Mouse (Mus musculus): ENCODE measurements around the gene Cib4.
A peak's percentile ranks its signal among the peaks of the same experiment; 100 is the strongest.

Cib4 gene

DNA sequence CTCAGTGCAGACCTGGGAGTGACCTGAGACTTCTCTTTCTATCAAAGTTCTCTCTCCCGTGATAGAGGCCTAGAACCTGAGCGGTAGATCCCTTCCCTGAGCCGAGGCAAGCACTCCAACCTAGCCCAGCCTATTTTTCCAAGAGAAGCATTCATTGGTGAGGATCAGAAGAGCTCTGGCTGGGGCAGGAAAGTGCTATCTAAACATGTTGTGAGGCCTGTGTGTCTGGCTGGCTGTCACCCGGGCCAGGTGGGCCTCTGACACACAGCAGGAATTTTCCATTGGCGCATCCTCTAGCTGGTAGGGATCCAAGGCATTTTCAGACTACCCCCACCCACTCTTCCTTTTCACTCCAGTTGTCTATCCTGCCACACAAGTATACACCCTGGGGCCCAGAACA, 26.2 kb upstream of the Cib4 start:
- DNase-seq (ENCODE audit: low spot score in 2 of 2): no peak

DNA sequence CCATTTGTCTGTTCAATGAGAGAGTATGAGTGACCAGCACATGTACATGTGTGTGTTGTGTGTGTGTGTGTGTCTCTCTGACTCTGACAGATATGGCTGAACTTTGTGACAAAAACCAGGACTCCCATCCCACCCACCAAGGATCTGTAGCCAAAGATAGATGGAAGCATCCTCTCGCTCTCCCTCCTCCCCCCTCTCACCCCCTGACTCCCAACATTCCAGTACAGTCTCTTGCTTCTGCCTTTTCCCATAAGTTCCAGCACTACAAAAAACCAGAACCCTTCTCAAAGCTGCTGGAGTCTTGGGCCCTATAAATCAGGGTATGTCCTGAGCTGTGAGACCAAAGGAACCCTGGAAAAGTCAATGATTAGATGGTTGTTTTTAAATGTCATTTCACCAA, 22.8 kb upstream of the Cib4 start:
- no peak for DNase-seq (ENCODE audit: low spot score in 2 of 2)

DNA sequence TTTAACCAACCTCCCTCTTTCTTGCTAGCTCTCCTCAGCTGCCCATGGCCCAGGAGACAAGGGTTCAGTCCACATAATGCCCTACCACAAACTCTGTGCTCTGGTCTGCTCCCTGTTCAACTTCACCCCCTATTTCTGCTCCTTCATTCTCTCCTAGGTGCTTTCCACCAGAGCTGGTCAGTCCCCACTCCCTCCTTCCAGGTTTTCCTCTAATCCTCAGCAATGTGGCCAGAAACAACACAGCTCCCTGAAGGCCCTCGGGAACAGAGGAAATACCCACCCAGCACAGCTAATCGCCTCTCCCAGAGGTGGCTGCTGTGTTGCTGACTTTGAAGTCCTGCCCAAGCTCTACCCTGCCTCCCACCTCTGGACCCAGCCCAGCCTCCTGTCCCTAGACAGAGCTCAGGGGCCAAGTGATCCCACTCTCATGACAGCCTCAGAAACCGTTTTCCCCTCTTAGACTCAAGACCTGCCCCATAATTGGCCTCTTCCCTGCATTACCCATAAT, 14.4 kb upstream of the Cib4 start:
- no peak for DNase-seq (ENCODE audit: low spot score in 2 of 2)

DNA sequence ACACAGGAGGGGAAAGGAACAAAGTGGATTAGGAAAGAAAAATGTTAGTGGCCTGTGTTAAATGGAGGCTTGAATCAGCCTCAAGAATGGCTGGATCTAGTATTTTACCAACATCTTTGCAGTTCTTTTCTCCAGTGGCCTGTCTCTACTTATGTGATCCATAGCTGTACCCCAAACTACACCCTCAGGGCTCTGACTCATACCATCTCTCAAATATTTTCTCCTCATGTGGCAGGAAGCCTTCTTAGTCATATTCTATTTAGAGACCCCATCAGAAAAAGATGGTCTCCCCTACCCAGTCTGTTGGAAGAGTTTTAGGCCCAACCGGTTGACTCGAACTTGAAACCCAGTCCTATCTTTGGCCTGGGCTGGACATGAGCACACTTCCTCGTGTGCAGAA, 13.8 kb upstream of the Cib4 start:
- DNase-seq (ENCODE audit: low spot score in 2 of 2): no peak

DNA sequence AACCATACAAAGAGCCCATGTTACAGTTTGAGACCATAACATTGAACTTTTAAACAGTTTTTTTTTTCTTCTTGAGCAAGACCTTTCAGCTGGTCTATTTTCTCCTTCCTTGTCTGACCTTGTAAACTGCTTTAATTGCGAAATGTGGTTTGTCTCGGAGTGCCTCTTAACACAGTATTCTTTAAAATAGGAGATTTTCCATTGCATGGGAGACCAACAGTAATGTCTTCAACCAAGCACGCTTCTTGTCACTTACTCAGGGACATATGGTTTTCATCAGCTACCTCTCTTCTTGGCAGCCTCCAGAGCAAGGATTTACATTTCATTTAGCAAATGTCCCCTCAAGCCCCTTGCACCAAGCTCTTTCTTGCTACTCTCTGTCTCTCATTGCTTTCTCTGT, 10.6 kb upstream of the Cib4 start:
- no peak for DNase-seq (ENCODE audit: low spot score in 2 of 2)

DNA sequence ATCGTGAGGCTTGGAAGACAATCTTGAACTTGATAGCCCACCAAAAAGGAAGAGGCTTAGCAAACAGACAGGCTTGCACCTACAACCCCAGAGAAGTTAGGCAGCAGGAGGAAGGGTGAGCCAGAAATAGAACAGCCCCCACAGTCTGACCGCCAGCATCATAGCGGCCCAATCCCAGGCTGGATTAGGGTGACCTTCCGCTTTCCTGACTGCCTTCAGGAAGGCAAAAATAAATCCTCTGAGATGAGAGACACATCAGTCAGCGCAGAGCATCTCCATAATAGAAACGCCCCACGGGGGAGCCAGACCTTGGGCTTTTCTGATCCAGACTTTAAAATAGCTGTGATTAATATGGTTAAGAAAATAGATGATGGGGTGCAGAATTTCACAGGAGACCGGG, 9.3 kb upstream of the Cib4 start:
- no peak for DNase-seq (ENCODE audit: low spot score in 2 of 2)

DNA sequence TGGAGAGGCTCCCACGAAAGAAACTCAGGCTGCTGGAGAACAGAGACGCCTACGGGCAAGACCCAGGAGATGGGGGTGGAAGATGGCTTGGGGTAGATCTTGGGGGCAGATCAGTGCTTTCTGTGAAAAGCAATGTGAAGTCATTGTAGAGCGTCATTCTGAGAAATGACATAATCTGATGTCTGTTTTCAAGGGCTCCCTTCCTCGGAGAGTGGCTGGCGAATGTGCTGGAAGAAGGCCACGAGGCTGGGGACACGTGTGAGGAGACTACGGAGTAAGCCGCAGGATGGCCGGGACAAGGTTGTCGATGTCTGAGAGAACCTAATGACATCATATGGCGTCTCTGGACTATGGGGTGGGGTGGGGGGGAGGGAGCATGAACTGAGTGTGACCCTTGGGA, 8.3 kb upstream of the Cib4 start:
- DNase-seq (ENCODE audit: low spot score in 2 of 2): no peak

DNA sequence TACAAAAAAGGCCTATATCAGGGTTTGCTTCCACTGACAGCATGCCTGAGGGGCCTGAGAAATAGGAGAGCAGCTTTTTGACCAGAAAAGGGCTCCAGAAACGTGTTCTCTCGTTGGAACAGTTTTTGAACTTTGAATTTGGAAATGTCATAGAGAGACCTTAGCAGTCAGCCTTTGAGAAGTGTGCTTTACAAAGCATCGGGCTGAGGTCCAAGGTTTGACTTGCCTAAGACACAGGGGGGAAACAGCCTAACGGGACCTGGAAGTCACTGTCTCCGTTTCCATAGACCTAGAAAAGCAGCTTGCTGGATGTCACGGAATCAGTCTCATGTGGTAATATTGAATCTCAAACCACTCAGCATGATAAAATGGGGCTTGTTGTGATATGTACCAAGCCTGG, 6.4 kb upstream of the Cib4 start:
- no peak for DNase-seq (ENCODE audit: low spot score in 2 of 2)

DNA sequence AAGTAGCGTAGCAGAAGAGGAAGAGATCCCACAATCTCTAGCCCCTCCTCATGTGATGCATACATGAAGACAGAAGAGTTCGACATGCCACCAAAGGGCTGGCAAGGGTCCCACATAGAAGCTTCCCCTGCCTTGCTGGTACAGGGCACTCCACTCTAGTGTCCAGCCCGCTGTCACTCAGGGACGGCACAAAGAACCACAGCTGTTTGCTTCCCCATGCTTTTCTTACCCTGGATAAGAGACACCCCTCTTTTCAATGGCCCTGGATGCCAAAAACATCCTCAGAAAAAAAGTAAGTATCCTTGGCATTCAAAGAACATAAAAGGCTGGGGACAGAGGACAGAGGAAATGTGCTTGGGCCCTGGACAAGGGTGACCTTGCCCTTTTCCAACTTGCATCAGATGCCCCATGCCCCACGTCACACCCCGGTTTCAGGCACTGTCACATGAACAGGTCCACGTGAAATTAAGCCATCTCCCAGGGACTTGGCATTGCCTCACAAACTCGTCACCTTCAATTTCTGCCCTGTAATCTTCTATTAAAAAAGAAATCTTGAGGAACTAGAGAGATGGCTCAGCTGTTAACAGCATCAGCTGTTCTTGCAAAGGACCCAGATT, 5.5 kb upstream of the Cib4 start:
- no peak for DNase-seq (ENCODE audit: low spot score in 2 of 2)

DNA sequence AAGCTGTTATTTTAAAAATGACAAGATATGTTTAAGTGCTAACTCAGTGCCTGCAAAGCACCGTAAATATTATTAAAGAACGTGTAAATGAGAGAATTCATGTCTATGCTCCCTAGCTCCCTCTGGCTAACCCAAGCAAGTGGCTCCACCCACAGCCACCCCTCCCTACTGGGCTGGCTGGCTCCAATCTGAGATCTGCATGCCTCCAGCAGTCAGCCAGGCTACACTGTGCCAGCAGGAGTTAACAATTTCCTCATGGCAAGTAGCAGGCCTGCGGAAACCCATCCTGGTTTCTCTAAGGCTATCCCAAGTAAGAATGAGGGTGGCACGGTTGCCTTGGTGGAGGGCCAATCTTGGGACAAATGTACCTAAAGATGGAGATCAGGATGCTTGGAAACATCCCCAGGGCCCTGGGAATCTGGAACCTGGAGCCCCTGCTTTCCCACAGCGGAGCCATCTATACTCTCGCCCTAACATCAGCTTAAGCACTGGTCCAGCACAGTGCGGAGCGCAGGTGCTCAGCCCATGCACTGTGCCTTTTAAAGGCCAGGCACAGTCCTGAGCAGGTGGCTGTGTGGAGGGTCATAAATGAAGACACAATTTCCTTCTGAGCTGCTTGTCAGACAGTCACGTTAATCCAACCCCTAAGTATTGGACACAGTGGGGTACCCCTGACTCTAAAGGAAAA, 4.8 kb upstream of the Cib4 start:
- peak in 1 of 2 experiments; percentile 10 for DNase-seq (ENCODE audit: low spot score in 2 of 2)

DNA sequence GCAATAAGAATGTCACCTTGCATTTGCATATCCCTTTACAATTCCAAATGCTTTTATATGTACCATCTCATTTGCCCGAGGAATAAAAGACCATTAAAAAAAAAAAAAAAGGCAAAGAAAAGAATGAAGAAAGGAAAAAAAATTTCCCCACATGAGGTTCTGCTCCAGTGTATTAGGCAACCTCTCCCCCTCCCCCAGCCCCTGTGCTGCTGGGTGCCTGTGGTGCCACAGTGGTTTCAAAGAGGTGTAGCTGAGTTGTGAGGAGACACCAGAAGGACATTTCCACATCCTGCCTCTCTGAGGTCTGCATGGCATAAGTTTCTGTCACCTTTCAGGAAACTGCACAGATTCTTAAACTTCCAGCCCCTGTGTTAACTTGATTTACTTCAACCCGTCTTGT, 3.0 kb upstream of the Cib4 start:
- DNase-seq (ENCODE audit: low spot score in 2 of 2): no peak

DNA sequence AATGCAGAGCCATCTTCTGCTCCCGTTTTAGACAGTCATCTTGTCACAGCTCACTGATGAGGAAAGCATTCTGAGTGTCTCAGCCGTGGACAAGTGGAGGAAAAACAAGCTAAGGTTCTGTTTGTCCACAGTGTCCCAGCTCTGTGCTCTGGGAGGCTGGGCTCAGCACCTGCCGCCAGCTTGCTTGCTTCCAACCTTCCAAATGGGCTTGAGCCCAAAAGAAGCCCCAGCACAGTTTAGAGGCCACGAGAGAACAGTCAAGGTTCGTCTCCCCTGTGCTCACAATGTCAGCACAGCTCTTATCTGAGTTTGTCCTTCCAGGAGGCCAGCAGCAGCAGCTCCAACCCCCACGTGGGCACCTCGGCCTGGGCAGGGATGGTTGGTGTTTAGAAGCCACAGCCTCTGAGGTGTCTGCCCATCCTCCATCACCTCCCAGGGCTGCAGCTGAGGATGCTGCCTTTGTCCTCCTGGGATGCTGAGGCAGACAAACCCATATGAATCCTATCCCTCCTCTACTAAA, 9.5 kb downstream of the Cib4 start:
- no peak for DNase-seq (ENCODE audit: low spot score in 2 of 2)

DNA sequence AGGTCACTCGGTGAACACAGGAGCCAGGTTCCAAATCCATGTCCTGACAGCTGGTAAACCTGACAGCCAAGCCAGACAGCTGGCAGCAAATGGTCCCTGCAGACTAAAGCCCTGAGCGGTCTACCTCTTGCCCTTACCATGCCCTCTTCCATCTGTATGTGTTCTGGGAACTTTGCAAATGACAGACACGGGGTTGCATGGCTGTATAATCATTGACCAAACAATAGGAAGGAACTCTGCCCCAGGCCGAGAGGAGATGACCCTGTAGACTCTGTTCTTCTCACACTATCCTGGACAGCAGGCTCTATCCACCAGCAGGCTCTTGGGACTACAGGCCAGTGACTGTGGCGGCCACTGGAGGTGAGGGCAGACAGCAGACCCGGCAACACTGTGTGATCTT, 11.0 kb downstream of the Cib4 start:
- DNase-seq (ENCODE audit: low spot score in 2 of 2): no peak

DNA sequence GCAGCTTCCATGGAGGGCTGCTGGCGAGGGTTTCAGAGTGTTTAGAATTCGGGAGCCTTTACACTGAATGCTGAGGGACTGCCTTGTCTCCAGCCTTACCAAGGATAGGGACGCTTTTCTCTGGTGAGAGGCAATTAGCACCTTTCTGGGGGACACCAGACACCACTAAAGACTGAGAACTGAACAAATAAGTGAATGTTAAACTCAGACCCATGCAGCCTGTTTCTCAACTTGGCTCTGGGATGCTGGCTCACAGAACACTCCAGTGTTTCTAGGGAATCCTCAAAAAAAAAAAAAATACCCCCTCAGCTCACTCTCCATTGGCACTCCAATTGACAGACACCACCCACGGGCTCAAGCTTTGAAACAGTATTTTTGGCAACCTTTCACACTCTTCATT, 16.7 kb downstream of the Cib4 start:
- no peak for DNase-seq (ENCODE audit: low spot score in 2 of 2)

DNA sequence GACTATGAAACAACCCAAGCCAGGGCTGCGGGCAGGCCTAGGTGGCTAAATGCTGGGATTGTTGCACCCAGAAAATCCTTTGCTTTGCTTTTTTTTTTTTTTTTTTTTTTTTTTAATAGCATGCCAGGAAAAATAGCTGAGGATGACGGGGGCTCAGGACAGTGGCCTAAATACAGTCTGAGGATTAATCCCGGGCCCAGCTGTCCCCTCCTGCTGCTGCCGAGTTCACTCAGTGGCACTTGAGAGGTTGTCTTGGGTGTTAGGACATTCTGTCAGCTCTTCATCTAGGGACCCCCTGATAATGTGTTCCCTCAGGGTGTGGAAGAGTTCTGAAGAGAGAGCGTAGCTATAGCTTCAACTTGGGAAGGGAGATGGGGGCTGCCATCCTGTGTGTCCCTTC, 18.5 kb downstream of the Cib4 start:
- DNase-seq (ENCODE audit: low spot score in 2 of 2): no peak

DNA sequence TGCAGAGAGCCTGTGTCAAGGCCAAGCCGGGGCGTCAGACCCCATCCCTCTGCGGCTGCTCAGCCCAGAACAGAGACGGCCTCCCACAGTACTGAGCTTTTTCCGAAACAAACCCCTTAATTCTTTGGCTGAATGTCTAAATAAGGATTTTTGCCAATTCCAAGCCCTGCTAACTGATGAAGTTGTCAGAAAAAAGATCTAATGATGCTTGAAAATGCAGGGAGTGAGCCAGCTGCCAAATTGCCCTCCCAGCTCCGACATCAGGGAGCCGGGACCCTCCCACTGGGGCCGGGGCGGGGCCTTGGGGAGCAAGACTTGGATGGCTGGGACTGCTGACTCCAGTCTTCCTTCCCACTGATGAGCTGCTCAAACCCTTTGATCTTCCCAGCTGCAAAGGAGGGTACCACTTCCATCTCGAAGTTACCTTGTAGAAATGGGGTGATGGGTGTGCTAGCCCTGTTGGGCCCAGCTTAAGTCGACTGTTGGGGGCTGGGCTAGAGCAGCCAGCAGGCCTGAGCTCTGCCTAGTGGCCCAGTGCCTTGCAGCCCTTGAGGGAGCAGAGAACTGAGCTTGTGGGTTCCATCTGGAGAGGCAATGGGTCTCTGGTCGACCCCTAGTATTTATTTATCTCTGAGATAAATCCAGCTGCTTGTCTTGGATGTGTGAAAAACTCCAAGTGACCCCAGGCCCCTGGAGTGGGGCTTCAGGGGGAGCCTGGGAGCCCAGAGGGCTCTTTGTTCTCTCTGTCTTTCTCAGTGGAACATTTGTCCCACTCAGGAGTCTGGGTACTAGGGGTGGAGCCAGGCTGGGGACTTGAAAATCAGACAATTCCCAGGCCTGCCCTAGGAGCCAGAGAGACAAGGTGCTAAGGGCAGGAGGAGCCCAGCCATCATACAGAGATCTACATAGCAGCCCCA, 19.5 kb downstream of the Cib4 start:
- no peak for DNase-seq (ENCODE audit: low spot score in 2 of 2)

DNA sequence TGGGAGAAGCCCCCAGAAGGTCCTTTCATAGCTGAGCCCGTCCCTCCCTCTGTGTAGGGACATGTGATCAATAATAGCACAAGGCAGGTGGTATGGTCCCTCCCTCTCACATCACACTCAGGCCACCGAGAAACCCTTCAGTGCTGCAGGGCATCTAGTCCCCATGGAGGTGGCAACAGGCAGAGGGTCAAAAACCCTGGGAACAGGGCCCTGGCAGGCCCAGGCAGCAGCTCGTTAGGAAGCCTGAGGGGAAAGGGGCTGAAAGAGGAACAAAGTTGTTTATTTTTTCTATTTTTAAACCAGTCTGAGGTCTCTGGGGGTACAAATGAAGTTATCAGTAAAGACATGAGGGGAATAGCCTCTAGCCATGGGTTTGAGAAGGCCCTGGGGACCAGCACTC, 21.4 kb downstream of the Cib4 start:
- DNase-seq (ENCODE audit: low spot score in 2 of 2): no peak

DNA sequence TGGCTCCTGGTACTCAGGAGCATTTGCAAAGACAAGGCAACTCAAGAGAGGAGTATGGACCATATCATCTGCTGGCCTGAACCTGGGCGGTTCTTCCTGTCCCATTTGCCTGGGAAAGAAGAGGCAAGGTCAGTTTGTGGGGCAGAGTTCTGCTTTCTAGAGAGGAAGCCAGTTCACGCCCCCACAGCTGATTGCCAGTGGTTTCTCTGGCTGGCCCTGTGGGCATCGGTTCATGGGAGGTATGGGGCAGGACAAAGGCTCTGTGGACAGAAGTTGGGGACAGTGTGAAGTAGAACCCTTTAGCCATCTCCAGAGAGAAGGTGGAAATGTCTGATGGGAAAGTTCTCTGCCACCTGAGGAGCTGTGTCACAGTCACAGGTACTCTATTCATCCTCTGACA, 22.5 kb downstream of the Cib4 start:
- DNase-seq (ENCODE audit: low spot score in 2 of 2): no peak

DNA sequence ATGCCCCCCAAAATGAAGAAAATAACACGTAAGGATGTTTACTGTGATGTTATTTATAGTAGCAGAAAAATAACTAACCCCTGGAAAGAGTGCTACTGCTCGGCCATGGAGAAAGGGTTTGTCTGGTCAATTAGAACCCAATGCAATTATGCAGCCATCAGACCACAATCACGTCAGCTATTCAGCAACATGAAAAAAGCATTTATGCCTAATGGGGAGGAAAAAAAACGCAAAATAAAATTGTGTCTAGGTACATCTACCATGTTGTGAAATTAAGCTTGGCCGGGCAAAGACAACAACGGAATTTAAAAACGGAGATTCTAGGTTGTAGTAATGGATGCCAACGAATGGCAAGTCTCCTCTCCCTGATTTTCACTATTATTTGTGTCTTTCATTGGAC, 23.2 kb downstream of the Cib4 start:
- no peak for DNase-seq (ENCODE audit: low spot score in 2 of 2)

DNA sequence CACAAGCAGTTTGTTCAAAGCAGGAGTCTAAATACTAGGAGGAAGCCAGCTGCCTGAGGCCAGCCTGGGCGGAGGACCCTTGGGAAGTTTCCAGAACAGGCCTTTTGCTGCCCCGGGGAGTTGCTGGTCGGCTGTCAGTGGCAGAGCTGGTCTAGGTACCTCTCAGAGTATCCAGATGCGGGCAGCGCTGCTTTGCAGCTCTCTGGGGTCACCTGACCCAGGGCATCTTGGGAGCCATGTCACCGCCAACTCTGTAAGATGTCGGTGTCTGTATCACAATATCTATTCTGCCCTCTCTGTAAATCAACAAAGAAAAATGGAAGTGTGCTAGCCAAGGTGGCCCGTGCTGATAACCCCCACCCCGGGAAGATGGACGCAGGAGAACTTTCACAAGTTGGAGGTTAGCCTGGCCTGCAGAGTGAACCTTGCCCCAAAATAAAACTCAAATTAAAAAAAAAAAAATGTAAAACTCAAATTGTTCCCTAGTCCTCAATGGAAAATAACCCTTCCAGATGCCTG, 25.4 kb downstream of the Cib4 start:
- DNase-seq (ENCODE audit: low spot score in 2 of 2): no peak

DNA sequence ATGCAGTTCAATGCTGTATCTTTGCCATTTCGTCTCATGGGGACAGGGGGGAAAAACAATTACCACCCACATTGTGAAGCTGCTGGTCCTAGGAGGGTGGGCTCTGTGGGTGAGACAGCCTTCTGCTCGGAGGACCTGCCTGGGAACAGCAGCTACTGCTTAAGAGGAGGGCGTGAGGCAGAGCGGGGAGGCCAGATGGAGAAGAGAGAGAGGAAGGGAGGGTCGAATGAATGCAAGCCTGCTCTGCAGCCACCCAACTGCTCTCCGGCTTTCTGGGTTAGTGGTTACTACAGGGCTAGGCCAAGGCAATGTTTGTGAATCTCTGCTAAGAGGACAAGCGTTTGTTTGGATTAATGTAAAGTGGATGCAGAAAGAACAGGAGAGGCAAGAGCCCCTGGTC, 26.1 kb downstream of the Cib4 start:
- DNase-seq (ENCODE audit: low spot score in 2 of 2): no peak

DNA sequence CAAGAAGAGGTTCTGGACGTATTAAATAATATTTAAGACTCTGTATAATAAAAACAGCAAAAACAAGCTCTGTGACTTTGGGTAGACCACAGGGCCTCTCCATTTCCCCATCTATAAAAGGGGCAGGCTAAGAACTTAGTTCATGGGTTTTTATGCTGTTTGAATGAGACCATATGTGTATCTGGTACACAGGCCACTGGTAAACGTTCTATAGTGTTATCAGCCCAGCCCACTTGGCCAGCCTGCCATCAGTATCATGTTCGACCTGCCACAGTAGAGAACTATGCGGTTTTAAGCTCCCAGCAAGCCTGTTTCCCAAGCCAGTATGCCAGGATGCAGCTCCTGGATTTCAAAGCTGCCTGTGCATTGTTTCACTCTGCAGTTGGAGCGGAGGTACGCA, 27.1 kb downstream of the Cib4 start:
- no peak for DNase-seq (ENCODE audit: low spot score in 2 of 2)
